8 mouse cellular contexts compared by ENCODE assay signal in the genomic region with DNA sequence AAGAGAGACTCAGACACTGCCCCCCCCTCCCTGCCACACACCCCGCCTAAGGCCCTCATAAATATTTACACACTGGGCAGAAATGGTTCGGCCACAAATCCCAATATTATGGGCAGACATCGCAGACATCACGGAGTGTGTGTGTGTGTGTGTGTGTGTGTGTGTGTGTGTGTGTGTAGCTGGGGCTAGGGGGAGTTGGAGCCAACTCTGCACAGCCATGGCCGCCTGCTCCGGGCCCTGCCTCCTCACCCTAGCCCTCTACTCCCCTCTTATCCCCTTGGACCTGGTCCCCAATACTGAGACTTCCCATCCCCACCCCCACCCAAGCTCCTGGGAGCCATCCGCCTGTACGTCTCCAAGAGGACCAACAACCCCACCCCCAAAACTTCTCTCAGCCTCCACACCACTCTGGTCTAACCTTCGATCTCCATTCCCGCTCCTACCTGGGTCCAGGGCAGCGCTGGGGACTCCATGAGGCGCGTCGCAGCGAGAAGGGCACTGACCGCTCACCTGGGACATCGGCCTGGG. TPM values are rescaled to one million over a fixed set of nuclear protein-coding genes. Genes with fewer than 3 reads are reported as not detected.
A peak's percentile ranks its signal among the peaks of the same experiment; 100 is the strongest.
DNase-seq lines count a peak whose midpoint lies in the region; ATAC-seq and TF ChIP-seq lines count a peak whose summit lies in the region.

No protein-coding gene starts in this region.

- DNase-seq in kidney, adult 9 months: no peak
- DNase-seq in embryo, embryonic 9.5 days (ENCODE audit: extremely low spot score): peak; percentile 55
- DNase-seq in hindbrain, postnatal 0 days (ENCODE audit: low spot score): no peak
- no peak for DNase-seq in adrenal gland, postnatal 36 days

- ATAC-seq in kidney, embryonic 15.5 days (replicated peaks; ENCODE audit: low FRiP score): peak; percentile 65
- ATAC-seq in hindbrain, postnatal 0 days: peak; percentile 45; the same call in 1 of the 2 replicates
- peak; percentile 57 for ATAC-seq in midbrain, embryonic 15.5 days (replicated peaks)
- no peak for ATAC-seq in frontal cortex, adult (ENCODE audit: low TSS enrichment)
- ATAC-seq in megakaryocyte-erythroid progenitor cell, adult 5-6 weeks (replicated peaks; ENCODE audit: low FRiP score, low TSS enrichment, poor library complexity, severe bottlenecking): no peak

- no peaks in the 10 kb centered on the region for H3K9me3 ChIP-seq in kidney, embryonic 15.5 days (replicated peaks)
- no peaks in the 10 kb centered on the region for H3K9me3 ChIP-seq in hindbrain, postnatal 0 days (ENCODE audit: low read length)
- H3K9me3 ChIP-seq in midbrain, embryonic 15.5 days: no peaks in the 10 kb centered on the region

- H3K4me3 ChIP-seq in kidney, embryonic 15.5 days (replicated peaks): peak overlapping the region; percentile 76
- H3K4me3 ChIP-seq in hindbrain, postnatal 0 days (ENCODE audit: low read length): peak overlapping the region; percentile 53
- peak overlapping the region; percentile 53 for H3K4me3 ChIP-seq in midbrain, embryonic 15.5 days

- H3K9ac ChIP-seq in kidney, embryonic 15.5 days: peak overlapping the region; percentile 69
- H3K9ac ChIP-seq in hindbrain, postnatal 0 days (replicated peaks; ENCODE audit: low read length): peak overlapping the region; percentile 44
- H3K9ac ChIP-seq in midbrain, embryonic 15.5 days: peak overlapping the region; percentile 50

- H3K4me1 ChIP-seq in kidney, embryonic 15.5 days: peaks cover 52% of the 10 kb centered on the region
- 0 out of 2 replicates have a peak, but pooled peaks cover 3% of the 10 kb centered on the region for H3K4me1 ChIP-seq in hindbrain, postnatal 0 days (ENCODE audit: insufficient read depth, low read length)
- H3K4me1 ChIP-seq in midbrain, embryonic 15.5 days: peaks cover 31% of the 10 kb centered on the region

- peaks cover 46% of the 10 kb centered on the region for H3K27me3 ChIP-seq in kidney, embryonic 15.5 days
- H3K27me3 ChIP-seq in hindbrain, postnatal 0 days (ENCODE audit: insufficient read depth, low read length): peaks cover 22% of the 10 kb centered on the region; the same call in 1 of the 2 replicates
- peaks cover 43% of the 10 kb centered on the region for H3K27me3 ChIP-seq in midbrain, embryonic 15.5 days (replicated peaks)

- 4% methylated on average over 17 of the region's 17 CpGs for WGBS in kidney, embryonic 15.5 days
- 2% methylated on average over 17 of the region's 17 CpGs for whole genome bisulfite sequencing in hindbrain, postnatal 0 days
- WGBS in midbrain, embryonic 15.5 days: 2% methylated on average over 17 of the region's 17 CpGs

- no peak for TF ChIP-seq CTCF in hindbrain, postnatal 0 days (IDR thresholded peaks at IDR 0.05; ENCODE audit: low read depth)

- H3K36me3 ChIP-seq in kidney, embryonic 15.5 days: peaks cover 8% of the 10 kb centered on the region
- no peaks in the 10 kb centered on the region for H3K36me3 ChIP-seq in hindbrain, postnatal 0 days (ENCODE audit: insufficient read depth, low read length)
- no peaks in the 10 kb centered on the region for H3K36me3 ChIP-seq in midbrain, embryonic 15.5 days (replicated peaks)

- H3K27ac ChIP-seq in kidney, embryonic 15.5 days: peak overlapping the region; percentile 81
- no peak overlapping the region for H3K27ac ChIP-seq in hindbrain, postnatal 0 days
- H3K27ac ChIP-seq in midbrain, embryonic 15.5 days: no peak overlapping the region

- peak overlapping the region; percentile 95 for H3K4me2 ChIP-seq in kidney, embryonic 15.5 days
- H3K4me2 ChIP-seq in hindbrain, postnatal 0 days (ENCODE audit: low read depth, low read length): peak overlapping the region; percentile 100
- H3K4me2 ChIP-seq in midbrain, embryonic 15.5 days: peak overlapping the region; percentile 99

RNA-seq across cellular contexts. Expression of gene Mdfi, which starts 1.9 kb away (rescaled TPM):
- polyA plus RNA-seq in kidney, embryonic 15.5 days (2015; fragmentation: Nextera tagmentation; extraction: Ambion mirVana): 7.7 and 12.6 TPM in 2 replicates
- 14.7 and 38.7 TPM in 2 replicates for total RNA-seq in hindbrain, postnatal 0 days (2014; rRNA removed)
- polyA plus RNA-seq in hindbrain, postnatal 0 days (2015; fragmentation: Nextera tagmentation; extraction: Ambion mirVana): 2.6 TPM in 2 replicates
- polyA plus RNA-seq in midbrain, embryonic 15.5 days (2015; fragmentation: Nextera tagmentation; extraction: Ambion mirVana): 2.7 and 3.6 TPM in 2 replicates
- total RNA-seq in adrenal gland, postnatal 36 days (2021): 1 to 10 TPM; 1.4 to 2.4 TPM
- total RNA-seq in megakaryocyte-erythroid progenitor cell, adult 5-6 weeks (2014; fragmentation: Nextera tagmentation): 1.3 TPM in 1 of 2 replicates, not detected in the other
- 1.8 TPM in 1 of 2 replicates, not detected in the other for total RNA-seq in megakaryocyte-erythroid progenitor cell, adult 5-6 weeks (2017)

Comparison
In these comparisons a context has a peak if more than half of its experiments do, and no peak if none do; other contexts are left out.
1. ATAC-seq: peak in kidney, embryonic 15.5 days (single experiment), hindbrain, postnatal 0 days (single experiment) and midbrain, embryonic 15.5 days (single experiment); none in frontal cortex, adult (single experiment) and megakaryocyte-erythroid progenitor cell, adult 5-6 weeks (single experiment).
2. Peak in every context shown above with its lines, with median percentiles within 50 percentile points of each other: H3K4me2 ChIP-seq, H3K4me3 ChIP-seq and H3K9ac ChIP-seq.